Mouse (Mus musculus): ENCODE data around the gene Lrig1.
"Not testable (repeated sequence)": the region's sequence is repeated elsewhere in the genome, so short reads cannot be mapped to it uniquely, and the experiment has no call there.

Lrig1 gene

GRCm38 (mm10) chr6:94563203-94563940 lies 136.6 kb downstream of the Lrig1 start:
- no peak for DNase-seq

- DNase-seq: no peak
Observed at GRCm38 (mm10) chr6:94561346-94561745, 138.6 kb downstream of the Lrig1 start.

GRCm38 (mm10) chr6:94560896-94561295 lies 139.1 kb downstream of the Lrig1 start:
- no peak for DNase-seq

- not testable (repeated sequence) for DNase-seq
Observed at GRCm38 (mm10) chr6:94558603-94559002, 141.4 kb downstream of the Lrig1 start.
